Mouse (Mus musculus) G1E (cell line): ENCODE measurements around the gene Dnajc3. TPM values are rescaled to one million over a fixed set of nuclear protein-coding genes. Genes with fewer than 3 reads are reported as not detected.

ENCODE experiments used
- ATAC-seq: 2 replicates; pipeline ENCODE4 v1.8.0; 2016; ENCODE audit warnings: mild to moderate bottlenecking; ENCODE audit not compliant: insufficient number of reproducible peaks, poor library complexity, low FRiP score, severe bottlenecking; ENCODE audit errors: extremely low read depth
- DNase-seq: peaks from one replicate; pipeline ENCODE4 v3.0.0; 2012; ENCODE audit warnings: low spot score
- H3K27me3 ChIP-seq: 2 replicates; pipeline ENCODE4 v1.6.1; 2012; ENCODE audit warnings: mild to moderate bottlenecking, low read length, inconsistent platforms; ENCODE audit not compliant: insufficient read depth
- H3K36me3 ChIP-seq: replicated peaks from 2 replicates; pipeline ENCODE3; 2012; ENCODE audit warnings: mild to moderate bottlenecking, inconsistent platforms
- H3K4me1 ChIP-seq: 2 replicates; pipeline ENCODE4 v1.6.1; 2012; ENCODE audit warnings: low read depth, low read length, inconsistent platforms, mixed read lengths; ENCODE audit not compliant: insufficient read depth
- H3K4me3 ChIP-seq: 2 replicates; pipeline ENCODE4 v1.5.1; 2012; ENCODE audit warnings: low read depth, mild to moderate bottlenecking, inconsistent platforms, low read length, moderate library complexity, mixed read lengths
- H3K9me3 ChIP-seq: replicated peaks from 2 replicates; pipeline ENCODE4 v1.6.1; 2012; ENCODE audit warnings: inconsistent platforms
- CTCF ChIP-seq: IDR thresholded peaks from 2 replicates; pipeline ENCODE4 v1.5.1; 2012; ENCODE audit warnings: low read depth, low read length, inconsistent platforms, mixed read lengths
- GATA1 ChIP-seq: IDR thresholded peaks from 2 replicates; pipeline ENCODE4 v1.6.1; 2012; ENCODE audit warnings: borderline replicate concordance, low read length, inconsistent platforms, mixed read lengths
- GATA2 ChIP-seq: IDR thresholded peaks from 2 replicates; pipeline ENCODE4 v1.6.1; 2012; ENCODE audit warnings: low read depth, low read length, inconsistent platforms, borderline replicate concordance
- POLR2AphosphoS5 ChIP-seq: IDR thresholded peaks from 2 replicates; pipeline ENCODE4 v1.6.1; 2012; ENCODE audit warnings: low read depth, low read length, inconsistent platforms; ENCODE audit not compliant: insufficient replicate concordance
- TAL1 ChIP-seq: conservative IDR thresholded peaks from 2 replicates; pipeline ENCODE4 v1.6.1; 2012; ENCODE audit warnings: low read depth, low read length, inconsistent platforms, mixed read lengths
- polyA plus RNA-seq: library from polyadenylated mRNA; stranded (reverse); fragments of >175 nt; gene quantifications from 2 replicates; pipeline ENCODE4 v1.2.3, GENCODE M21; 2012
- total RNA-seq, 2 experiments: library from RNA; stranded (forward) in 1 of 2; stranded (reverse) in 1 of 2; fragments of 200-1000 nt in 1 of 2; fragments of >200 nt in 1 of 2; fragmentation: Nextera tagmentation in 1 of 2; gene quantifications; 2 replicates each; pipeline ENCODE4 v1.2.3; 2014 to 2017

The Dnajc3 gene
- 36.9 and 41.7 TPM in 2 replicates for total RNA-seq (2014; fragmentation: Nextera tagmentation)
- 49.1 and 54.6 TPM in 2 replicates for total RNA-seq (2017)
- polyA plus RNA-seq, result 2.8 and 3.9 TPM in 2 replicates

DNA sequence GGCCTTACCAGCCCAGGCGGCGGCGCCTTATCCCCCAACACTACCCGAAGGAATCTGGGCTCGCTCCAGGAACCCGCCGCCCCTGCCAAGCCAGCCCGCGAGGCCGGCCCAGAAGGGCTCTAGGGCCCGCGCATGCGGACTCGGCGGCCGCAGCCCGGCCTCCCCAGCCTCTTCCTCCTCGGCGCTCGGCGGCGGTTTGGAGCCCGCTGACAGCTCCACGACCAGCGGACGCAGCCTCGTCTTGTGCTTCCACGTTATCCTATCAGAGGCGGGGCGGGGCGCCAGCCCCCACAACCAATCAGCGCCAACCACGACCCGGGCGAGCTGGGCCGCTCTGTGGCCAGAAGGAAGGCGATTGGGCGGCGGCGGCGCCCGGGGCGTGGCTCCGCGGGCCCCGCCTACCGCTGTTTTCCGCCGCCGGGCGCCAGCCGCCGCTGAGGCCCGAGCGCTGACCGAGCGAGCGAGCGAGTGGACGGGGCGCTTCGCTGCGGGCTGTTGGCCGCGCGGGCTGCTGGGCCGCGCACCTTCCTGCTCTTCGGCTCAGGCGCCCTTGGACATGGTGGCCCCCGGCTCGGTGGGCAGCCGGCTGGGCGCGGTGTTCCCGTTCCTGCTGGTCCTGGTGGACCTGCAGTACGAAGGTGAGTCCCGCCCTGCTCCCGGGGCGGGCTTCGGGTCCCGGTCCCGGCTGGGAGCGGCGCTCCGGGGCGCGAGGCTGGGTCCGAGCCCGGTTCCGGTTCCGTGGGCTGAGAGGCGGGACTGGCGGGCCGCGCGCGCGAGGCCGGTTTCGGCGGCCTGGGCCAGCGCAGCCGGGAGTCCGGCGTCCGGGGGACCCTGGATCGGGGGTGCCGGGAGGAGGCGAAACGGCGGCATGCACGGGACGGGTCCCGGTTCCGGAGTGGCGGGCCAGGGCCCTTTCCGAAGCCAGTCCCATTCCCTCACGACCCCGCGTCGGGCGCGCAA, at the start of gene Dnajc3:
TSS of gene Dnajc3 (plus strand) at position 444 of the 960 bp plus-strand sequence.
- DNase-seq (peak; percentile 100), ATAC-seq (peak; percentile 97)
- peaks cover 18% of the 10 kb centered on the region for H3K36me3 ChIP-seq
- peak within 1 kb of the TSS; percentile 97 for H3K4me3 ChIP-seq
- peaks cover 38% of the 10 kb centered on the region for H3K4me1 ChIP-seq
- no peaks in the 10 kb centered on the region for H3K9me3 ChIP-seq
- TF ChIP-seq GATA2, result no peak
- no peak for TF ChIP-seq CTCF
- TF ChIP-seq TAL1, result no peak
- no peak for TF ChIP-seq POLR2AphosphoS5
- TF ChIP-seq GATA1, result no peak
- peaks cover 6% of the 10 kb centered on the region; the same call in 1 of the 2 replicates for H3K27me3 ChIP-seq

DNA sequence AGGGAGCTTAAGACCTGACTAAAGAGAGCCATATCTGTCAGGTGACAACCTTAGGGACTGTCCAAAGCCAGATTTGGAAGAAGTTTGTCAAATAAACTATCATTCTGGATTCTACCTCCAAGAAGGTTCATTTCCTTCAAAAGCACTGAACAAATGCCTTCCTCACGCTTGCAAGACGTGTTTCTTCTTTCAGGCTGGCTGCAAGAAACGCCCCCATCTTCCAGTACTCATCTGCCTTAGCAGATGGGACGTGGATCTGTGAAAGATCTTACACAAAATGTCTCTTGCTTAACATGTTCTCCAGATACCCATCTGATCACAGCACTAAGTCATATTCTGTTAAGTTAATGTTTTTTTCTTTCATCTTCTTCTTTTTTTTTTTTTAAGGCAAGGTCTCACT, 47.7 kb upstream of the Dnajc3 start:
- DNase-seq (no peak), ATAC-seq (no peak)
- no peaks in the 10 kb centered on the region for H3K36me3 ChIP-seq
- no peak overlapping the region for H3K4me3 ChIP-seq
- peaks cover 37% of the 10 kb centered on the region for H3K4me1 ChIP-seq
- TF ChIP-seq TAL1 (no peak), GATA1 (no peak), GATA2 (no peak), POLR2AphosphoS5 (no peak), CTCF (no peak)
- H3K9me3 ChIP-seq, result no peaks in the 10 kb centered on the region
- H3K27me3 ChIP-seq, result peaks cover 2% of the 10 kb centered on the region; the same call in 1 of the 2 replicates

DNA sequence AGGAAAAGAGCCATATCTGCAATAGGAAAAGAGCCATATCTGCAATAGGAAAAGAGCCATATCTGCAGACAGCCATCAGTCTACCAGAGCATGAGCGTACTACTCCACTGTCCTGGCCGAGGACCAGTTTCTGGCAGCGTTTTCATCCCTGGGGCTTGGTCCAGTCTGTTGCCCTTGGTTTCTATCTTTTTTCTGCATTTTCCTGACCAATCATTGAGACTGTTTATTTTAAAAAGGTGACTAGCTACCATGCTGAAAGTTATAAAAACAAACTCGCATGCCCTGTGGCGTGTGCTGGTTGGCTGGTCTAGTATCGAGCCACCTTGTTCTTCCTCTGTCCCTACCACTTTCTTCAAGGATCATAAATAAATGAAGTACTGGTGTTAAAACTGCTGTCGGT, 42.5 kb upstream of the Dnajc3 start:
- Histone ChIP-seq H3K27me3 (peaks cover 7% of the 10 kb centered on the region), H3K36me3 (no peaks in the 10 kb centered on the region), H3K4me3 (no peak overlapping the region), H3K4me1 (peaks cover 4% of the 10 kb centered on the region), H3K9me3 (no peaks in the 10 kb centered on the region)
- no peak for DNase-seq
- no peak for TF ChIP-seq TAL1
- no peak for TF ChIP-seq GATA1
- TF ChIP-seq POLR2AphosphoS5, result no peak
- no peak for TF ChIP-seq CTCF
- no peak for TF ChIP-seq GATA2
- no peak for ATAC-seq

DNA sequence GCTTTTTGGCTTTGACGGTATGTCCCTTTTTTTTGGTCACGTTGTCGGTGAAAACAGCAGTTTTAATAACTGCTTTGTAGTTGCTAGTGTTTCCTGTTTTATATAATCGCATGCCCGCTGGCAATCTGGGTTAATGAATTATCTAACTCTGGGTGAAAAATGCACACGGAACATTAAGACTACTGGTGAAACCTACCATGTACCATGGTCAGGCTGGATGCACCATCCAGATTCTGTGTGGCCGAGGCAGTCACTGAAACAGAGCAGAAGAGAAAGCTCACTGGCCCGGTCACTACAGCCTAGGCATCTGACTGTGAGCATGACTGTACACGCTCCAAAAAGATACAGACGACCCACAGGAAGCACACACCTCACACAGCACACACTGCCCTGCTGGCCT, 42.1 kb upstream of the Dnajc3 start:
- no peak for TF ChIP-seq POLR2AphosphoS5
- peaks cover 4% of the 10 kb centered on the region for H3K4me1 ChIP-seq
- H3K36me3 ChIP-seq, result no peaks in the 10 kb centered on the region
- H3K27me3 ChIP-seq, result peaks cover 7% of the 10 kb centered on the region
- no peaks in the 10 kb centered on the region for H3K9me3 ChIP-seq
- DNase-seq, result no peak
- H3K4me3 ChIP-seq, result no peak overlapping the region
- no peak for ATAC-seq

DNA sequence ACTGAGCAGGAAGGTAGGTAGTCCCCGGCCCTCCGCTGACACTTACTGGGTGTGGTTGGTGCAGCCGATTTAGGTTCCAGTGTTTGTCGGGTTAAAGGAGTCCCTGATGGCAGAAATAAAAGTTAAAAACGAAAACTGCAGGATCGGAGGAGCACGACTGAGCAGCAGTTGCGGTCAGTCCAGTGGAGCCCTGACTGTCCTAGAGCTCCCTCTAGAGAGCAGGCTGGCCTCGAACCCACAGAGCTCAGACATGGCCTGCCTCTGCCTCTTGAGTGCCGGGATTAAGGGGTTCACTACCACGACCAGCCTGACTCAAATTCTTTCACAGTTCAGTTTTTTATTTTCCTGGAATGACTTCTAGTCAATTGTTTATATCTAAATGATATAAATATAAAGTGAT, 37.8 kb upstream of the Dnajc3 start:
- Histone ChIP-seq H3K4me3 (no peak overlapping the region), H3K27me3 (peaks cover 25% of the 10 kb centered on the region), H3K4me1 (peaks cover 37% of the 10 kb centered on the region), H3K9me3 (no peaks in the 10 kb centered on the region; the same call in 1 of the 2 replicates), H3K36me3 (no peaks in the 10 kb centered on the region)
- no peak for TF ChIP-seq GATA1
- no peak for TF ChIP-seq CTCF
- no peak for TF ChIP-seq GATA2
- no peak for TF ChIP-seq POLR2AphosphoS5
- TF ChIP-seq TAL1, result no peak
- no peak for DNase-seq
- 0 out of 2 replicates have a peak, but pooled peaks have one; percentile 31 for ATAC-seq

DNA sequence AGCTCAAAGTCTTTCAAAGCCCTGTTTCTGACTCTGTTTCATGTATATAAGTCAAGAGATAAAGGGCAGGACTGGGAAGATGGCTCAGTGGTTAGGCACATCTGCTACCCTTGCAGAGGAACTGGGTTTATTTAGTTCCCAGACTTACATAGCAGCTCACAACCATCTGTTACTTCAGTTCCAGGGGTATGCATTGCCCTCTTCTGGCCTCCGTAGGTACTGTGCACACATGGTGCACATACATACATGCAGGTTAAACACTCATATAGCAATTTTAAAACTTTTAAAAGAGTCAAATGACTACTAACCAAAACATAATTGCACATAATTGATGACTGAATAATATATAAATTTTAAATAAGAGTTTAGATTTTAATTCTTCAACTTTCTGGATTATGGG, 36.9 kb upstream of the Dnajc3 start:
- Histone ChIP-seq H3K36me3 (no peaks in the 10 kb centered on the region), H3K4me3 (no peak overlapping the region), H3K4me1 (peaks cover 41% of the 10 kb centered on the region), H3K9me3 (no peaks in the 10 kb centered on the region; the same call in 1 of the 2 replicates), H3K27me3 (peaks cover 25% of the 10 kb centered on the region)
- DNase-seq, result no peak
- TF ChIP-seq POLR2AphosphoS5 (no peak), GATA2 (no peak), TAL1 (no peak)
- no peak; the same call in 1 of the 2 replicates for ATAC-seq

DNA sequence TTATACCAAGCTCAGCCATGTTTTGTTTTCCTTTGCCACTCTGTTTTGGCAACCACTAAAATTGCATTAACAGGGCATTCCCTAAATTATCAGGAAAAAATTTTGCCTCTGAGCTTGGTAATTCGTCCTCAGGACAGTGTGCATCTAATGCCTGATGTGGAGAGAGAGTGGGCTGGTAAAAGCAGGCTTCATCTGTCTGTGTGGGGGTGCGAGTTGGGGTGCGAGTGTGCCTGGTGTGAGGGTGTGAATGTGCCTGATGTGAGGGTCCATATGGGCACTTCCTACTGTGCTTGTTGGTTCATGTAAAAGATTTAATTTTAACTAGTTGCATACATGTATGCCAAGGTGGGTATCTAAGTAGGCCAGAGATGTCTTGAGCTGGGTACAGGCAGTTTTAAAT, 34.4 kb upstream of the Dnajc3 start:
- TF ChIP-seq CTCF (no peak), GATA2 (no peak), POLR2AphosphoS5 (no peak), TAL1 (no peak), GATA1 (no peak)
- DNase-seq, result no peak
- Histone ChIP-seq H3K9me3 (no peaks in the 10 kb centered on the region; the same call in 1 of the 2 replicates), H3K27me3 (peaks cover 30% of the 10 kb centered on the region), H3K4me1 (peaks cover 48% of the 10 kb centered on the region), H3K36me3 (no peaks in the 10 kb centered on the region), H3K4me3 (no peak overlapping the region)
- ATAC-seq, result no peak
